Mouse (Mus musculus) thymus, adult 2 months (tissue): ENCODE results near the gene Ddrgk1. TPM values are rescaled to one million over a fixed set of nuclear protein-coding genes. Genes with fewer than 3 reads are reported as not detected.
"Not testable (repeated sequence)": the region's sequence is repeated elsewhere in the genome, so short reads cannot be mapped to it uniquely, and the experiment has no call there.

Source experiments
- DNase-seq: peaks from one replicate; pipeline ENCODE4 v3.0.0; 2021
- H3K27ac ChIP-seq: fragments of 200-500 bp; 2 replicates; pipeline ENCODE4 v1.5.1; 2012; ENCODE audit warnings: low read length, control low read depth; ENCODE audit not compliant: control insufficient read depth, insufficient read depth
- H3K27me3 ChIP-seq: fragments of 200-500 bp; 2 replicates; pipeline ENCODE4 v1.6.1; 2012; ENCODE audit warnings: mild to moderate bottlenecking, low read length, moderate library complexity, mixed read lengths; ENCODE audit not compliant: control insufficient read depth, insufficient read depth
- H3K36me3 ChIP-seq: fragments of 200-500 bp; 2 replicates; pipeline ENCODE4 v1.6.1; 2012; ENCODE audit warnings: mild to moderate bottlenecking, low read length, moderate library complexity; ENCODE audit not compliant: control insufficient read depth, insufficient read depth
- H3K4me1 ChIP-seq: fragments of 200-500 bp; replicated peaks from 2 replicates; pipeline ENCODE4 v1.6.1; 2012; ENCODE audit warnings: low read length; ENCODE audit not compliant: control insufficient read depth, insufficient read depth
- H3K4me3 ChIP-seq: fragments of 200-500 bp; 2 replicates; pipeline ENCODE4 v1.5.1; 2012; ENCODE audit warnings: mild to moderate bottlenecking, low read length, control low read depth, moderate library complexity; ENCODE audit not compliant: control insufficient read depth, insufficient read depth
- CTCF ChIP-seq: fragments of 200-500 bp; IDR thresholded peaks from 2 replicates; pipeline ENCODE4 v1.5.1; 2012; ENCODE audit warnings: mild to moderate bottlenecking, control low read depth, low read length, moderate library complexity, borderline replicate concordance; ENCODE audit not compliant: control insufficient read depth, poor library complexity, insufficient read depth; ENCODE audit errors: extremely low read depth
- POLR2A ChIP-seq: fragments of 200-500 bp; IDR thresholded peaks from 2 replicates; pipeline ENCODE4 v1.6.1; 2012; ENCODE audit warnings: mild to moderate bottlenecking, low read length, control low read depth, moderate library complexity; ENCODE audit not compliant: control insufficient read depth, poor library complexity, insufficient read depth; ENCODE audit errors: extremely low read depth
- WGBS: fragments of 180-500 bp; shearing (Covaris S2); methylation state at CpG from one replicate; pipeline ENCODE4 v1.1.7; 2018; 5-methylcytosine and 5-hydroxymethylcytosine counted together
- polyA plus RNA-seq: library from polyadenylated mRNA; depleted of rRNA; stranded (reverse); fragments of >200 nt; gene quantifications from 2 replicates; pipeline ENCODE4 v1.2.3, GENCODE M21; 2012

Gene Ddrgk1
- polyA plus RNA-seq, 1 experiment, result 53.0 TPM

- TF ChIP-seq POLR2A, result no peak
- no peak for TF ChIP-seq CTCF
- H3K4me3 ChIP-seq, result no peak overlapping the region
- no peak for DNase-seq
- peaks cover 15% of the 10 kb centered on the region; the same call in 1 of the 2 replicates for H3K36me3 ChIP-seq
- no peaks in the 10 kb centered on the region for H3K4me1 ChIP-seq
- H3K27ac ChIP-seq, result no peak overlapping the region
- 98% methylated on average over 9 of the region's 9 CpGs for WGBS
- no peaks in the 10 kb centered on the region for H3K27me3 ChIP-seq
Observed at GRCm38 (mm10) chr2:130656536-130656935, 7.9 kb downstream of the Ddrgk1 start.

- TF ChIP-seq POLR2A (no peak), CTCF (no peak)
- H3K36me3 ChIP-seq, result 0 out of 2 replicates have a peak, but pooled peaks cover 12% of the 10 kb centered on the region
- no peak overlapping the region for H3K27ac ChIP-seq
- no peak for DNase-seq
- H3K4me3 ChIP-seq, result no peak overlapping the region
- H3K27me3 ChIP-seq, result no peaks in the 10 kb centered on the region
- no peaks in the 10 kb centered on the region for H3K4me1 ChIP-seq
- WGBS, result 93% methylated on average over 6 of the region's 6 CpGs
Observed at GRCm38 (mm10) chr2:130655660-130656339, 8.7 kb downstream of the Ddrgk1 start.

- 0 out of 2 replicates have a peak, but pooled peaks cover 12% of the 10 kb centered on the region for H3K36me3 ChIP-seq
- no peaks in the 10 kb centered on the region for H3K4me1 ChIP-seq
- WGBS, result 96% methylated on average over 1 of the region's 1 CpGs
- H3K4me3 ChIP-seq, result no peak overlapping the region
- no peak overlapping the region for H3K27ac ChIP-seq
- no peak for TF ChIP-seq CTCF
- TF ChIP-seq POLR2A, result no peak
- no peaks in the 10 kb centered on the region for H3K27me3 ChIP-seq
- no peak for DNase-seq
Observed at GRCm38 (mm10) chr2:130653760-130654159, 10.7 kb downstream of the Ddrgk1 start.

GRCm38 (mm10) chr2:130653303-130653702 lies 11.2 kb downstream of the Ddrgk1 start:
- H3K4me3 ChIP-seq, result no peak overlapping the region
- DNase-seq, result no peak
- 0 out of 2 replicates have a peak, but pooled peaks cover 12% of the 10 kb centered on the region for H3K36me3 ChIP-seq
- H3K4me1 ChIP-seq, result no peaks in the 10 kb centered on the region
- TF ChIP-seq POLR2A (no peak), CTCF (no peak)
- H3K27me3 ChIP-seq, result no peaks in the 10 kb centered on the region
- WGBS, result 100% methylated on average over 2 of the region's 2 CpGs
- H3K27ac ChIP-seq, result no peak overlapping the region

GRCm38 (mm10) chr2:130649028-130649427 lies 15.4 kb downstream of the Ddrgk1 start:
- not testable (repeated sequence) for H3K4me1 ChIP-seq, H3K4me3 ChIP-seq, H3K27ac ChIP-seq, H3K27me3 ChIP-seq, DNase-seq, H3K36me3 ChIP-seq
- WGBS, result 92% methylated on average over 6 of the region's 6 CpGs

- Histone ChIP-seq H3K4me3 (no peak overlapping the region), H3K4me1 (peaks cover 4% of the 10 kb centered on the region), H3K27ac (no peak overlapping the region), H3K27me3 (no peaks in the 10 kb centered on the region), H3K36me3 (no peaks in the 10 kb centered on the region)
- 89% methylated on average over 4 of the region's 4 CpGs for WGBS
- no peak for TF ChIP-seq POLR2A
- no peak for TF ChIP-seq CTCF
- no peak for DNase-seq
Observed at GRCm38 (mm10) chr2:130645198-130645597, 19.3 kb downstream of the Ddrgk1 start.
